Mouse (Mus musculus) embryonic facial prominence, embryonic 14.5 days (tissue): ENCODE results near the gene Nucb2. TPM values are rescaled to one million over a fixed set of nuclear protein-coding genes. Genes with fewer than 3 reads are reported as not detected.
A peak's percentile ranks its signal among the peaks of the same experiment; 100 is the strongest.

Experiments used
- ATAC-seq: fragments of 200-750 bp; cut with Nextera tagmentation; 2 replicates; pipeline ENCODE4 v1.8.0; 2017; ENCODE audit warnings: low read depth, moderate number of reproducible peaks, moderate TSS enrichment
- DNase-seq: peaks from one replicate; pipeline ENCODE4 v3.0.0-alpha.2; 2015; ENCODE audit warnings: low spot score
- H3K27ac ChIP-seq: fragments of 300-500 bp; sonication (generic); replicated peaks from 2 replicates; pipeline ENCODE4 v1.5.1; 2014; ENCODE audit warnings: low read depth, mild to moderate bottlenecking, low read length, moderate library complexity
- H3K27me3 ChIP-seq: fragments of 300-500 bp; sonication (generic); replicated peaks from 2 replicates; pipeline ENCODE4 v1.6.1; 2014; ENCODE audit warnings: low read length; ENCODE audit not compliant: control insufficient read depth, insufficient read depth
- H3K36me3 ChIP-seq: fragments of 300-500 bp; sonication (generic); 2 replicates; pipeline ENCODE4 v1.6.1; 2014; ENCODE audit warnings: low read length, mixed read lengths; ENCODE audit not compliant: control insufficient read depth, insufficient read depth
- H3K4me1 ChIP-seq: fragments of 300-500 bp; sonication (generic); 2 replicates; pipeline ENCODE4 v1.6.1; 2014; ENCODE audit warnings: antibody characterized with exemption, low read length; ENCODE audit not compliant: control insufficient read depth, insufficient read depth
- H3K4me2 ChIP-seq: fragments of 300-500 bp; sonication (generic); 2 replicates; pipeline ENCODE4 v1.6.1; 2014; ENCODE audit warnings: low read depth, mild to moderate bottlenecking, low read length, moderate library complexity, mixed read lengths
- H3K4me3 ChIP-seq: fragments of 300-500 bp; sonication (generic); 2 replicates; pipeline ENCODE4 v1.5.1; 2014; ENCODE audit warnings: low read depth, mild to moderate bottlenecking, low read length
- H3K9ac ChIP-seq: fragments of 300-500 bp; sonication (generic); 2 replicates; pipeline ENCODE4 v1.6.1; 2014; ENCODE audit warnings: low read depth, mild to moderate bottlenecking, low read length, moderate library complexity, mixed read lengths
- H3K9me3 ChIP-seq: fragments of 300-500 bp; sonication (generic); 2 replicates; pipeline ENCODE4 v1.6.1; 2016; ENCODE audit warnings: low read length; ENCODE audit not compliant: control insufficient read depth
- WGBS: fragments of 180-500 bp; shearing (Covaris S2); extraction: QIAGEN DNeasy Blood & Tissue Kit; methylation state at CpG from one replicate; pipeline ENCODE4 v1.1.7; 2014; 5-methylcytosine and 5-hydroxymethylcytosine counted together
- polyA plus RNA-seq: library from polyadenylated mRNA; unstranded; fragments of >200 nt; fragmentation: Nextera tagmentation; extraction: Ambion mirVana; gene quantifications from 2 replicates; pipeline ENCODE4 v1.2.1, GENCODE M21; 2014

Gene Nucb2
- polyA plus RNA-seq, 1 experiment from 2014 or later = 32.8 TPM

DNA sequence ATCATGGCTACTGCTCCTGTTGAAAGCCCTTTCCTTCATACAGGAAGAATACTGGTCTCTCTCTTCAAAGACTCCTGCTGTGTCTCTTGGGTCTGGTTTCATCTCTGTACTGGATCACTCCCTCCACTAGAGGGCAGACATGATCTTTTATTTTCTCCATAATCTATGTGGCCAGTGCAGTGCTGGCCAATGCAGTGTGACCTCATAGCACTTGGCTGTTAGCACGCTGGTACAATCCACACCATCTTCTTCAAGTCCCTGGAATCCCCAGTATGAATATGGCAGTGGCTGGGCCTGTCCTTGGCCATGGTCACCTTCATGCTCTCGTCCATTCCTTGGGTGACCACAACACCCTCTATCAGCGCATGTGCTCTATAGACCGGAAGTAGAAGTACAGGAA lies 27.1 kb downstream of the Nucb2 start:
- 80% methylated on average over 4 of the region's 4 CpGs for WGBS
- no peaks in the 10 kb centered on the region for H3K9me3 ChIP-seq
- DNase-seq (peak; percentile 38), ATAC-seq (peak; percentile 53)
- H3K4me1 ChIP-seq = no peaks in the 10 kb centered on the region
- peaks cover 77% of the 10 kb centered on the region for H3K36me3 ChIP-seq
- no peak overlapping the region for H3K27ac ChIP-seq
- H3K4me3 ChIP-seq = no peak overlapping the region
- no peaks in the 10 kb centered on the region for H3K27me3 ChIP-seq
- no peak overlapping the region for H3K4me2 ChIP-seq
- H3K9ac ChIP-seq = no peak overlapping the region

DNA sequence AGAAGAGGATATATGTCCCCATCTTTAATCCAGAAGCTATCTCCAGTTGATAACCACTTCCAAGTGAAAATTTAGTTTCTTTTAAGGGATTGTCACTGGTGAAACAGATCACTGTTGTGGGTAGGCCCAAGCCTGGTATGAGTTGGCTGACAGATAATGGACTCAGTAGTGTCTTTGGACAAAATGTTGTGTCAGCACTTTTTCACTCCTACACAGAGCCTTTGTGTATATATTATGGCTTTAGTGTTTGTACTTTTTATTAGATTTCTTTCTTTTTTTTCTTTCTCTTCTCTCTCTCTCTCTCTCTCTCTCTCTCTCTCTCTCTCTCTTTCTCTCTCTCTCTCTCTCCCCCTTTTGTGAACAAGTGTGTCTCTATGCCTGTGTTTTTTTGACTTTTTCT lies 52.7 kb downstream of the Nucb2 start:
- ATAC-seq (no peak), DNase-seq (no peak)
- H3K4me3 ChIP-seq = no peak overlapping the region
- H3K9ac ChIP-seq = no peak overlapping the region
- H3K4me1 ChIP-seq = no peaks in the 10 kb centered on the region
- H3K4me2 ChIP-seq = no peak overlapping the region
- H3K9me3 ChIP-seq = no peaks in the 10 kb centered on the region
- H3K36me3 ChIP-seq = no peaks in the 10 kb centered on the region
- no peak overlapping the region for H3K27ac ChIP-seq
- H3K27me3 ChIP-seq = no peaks in the 10 kb centered on the region

DNA sequence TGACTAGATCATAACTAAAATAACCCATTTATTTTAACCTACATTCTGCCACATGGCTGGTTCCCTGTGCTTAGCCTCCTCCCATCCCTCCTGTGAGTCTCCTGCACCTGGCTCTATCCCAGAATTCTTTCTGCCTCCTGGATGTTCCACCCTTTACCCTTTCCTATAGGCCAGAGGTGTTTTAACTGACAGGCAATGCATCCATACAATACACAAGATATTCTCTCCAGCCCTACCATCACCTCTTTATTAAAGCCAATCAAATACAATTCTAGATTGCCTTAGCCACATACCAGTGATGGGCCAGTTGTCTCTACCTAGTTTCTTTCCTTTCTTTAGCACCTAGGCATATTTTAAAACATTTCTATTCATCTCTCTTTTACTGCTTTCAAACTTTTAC lies 70.4 kb downstream of the Nucb2 start:
- DNase-seq (no peak), ATAC-seq (no peak)
- Histone ChIP-seq H3K36me3 (no peaks in the 10 kb centered on the region), H3K27me3 (no peaks in the 10 kb centered on the region), H3K9me3 (no peaks in the 10 kb centered on the region), H3K27ac (no peak overlapping the region), H3K9ac (no peak overlapping the region), H3K4me1 (no peaks in the 10 kb centered on the region), H3K4me3 (no peak overlapping the region), H3K4me2 (no peak overlapping the region)

Other genes starting within 250 kb of the Nucb2 start
- 8.2 and 9.2 TPM in 2 replicates for gene Plekha7, start 196.0 kb upstream of the Nucb2 start, polyA plus RNA-seq
- 864 and 873 TPM in 2 replicates for gene Rps13, start 170.2 kb upstream of the Nucb2 start, polyA plus RNA-seq
- gene Pik3c2a, start 60.9 kb upstream of the Nucb2 start, polyA plus RNA-seq = 21.5 and 22.2 TPM in 2 replicates